Comparison of ENCODE assay signal across 8 mouse cellular contexts in the genomic region with DNA sequence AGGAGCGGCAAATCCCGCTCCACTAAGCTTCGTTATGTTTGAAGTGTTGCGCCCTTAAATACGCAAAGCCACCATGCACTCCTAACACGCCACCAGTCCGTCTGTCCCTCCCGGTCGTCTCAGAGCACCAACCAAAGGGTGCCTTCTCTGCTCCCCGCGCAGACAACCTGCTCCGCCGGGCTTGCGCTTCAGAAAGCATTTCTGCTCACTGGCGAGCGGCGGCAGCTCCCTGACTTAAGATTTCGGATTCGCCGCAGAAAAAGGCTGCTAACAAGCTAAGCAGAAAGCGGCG. TPM values are rescaled to one million over a fixed set of nuclear protein-coding genes. Genes with fewer than 3 reads are reported as not detected.
A peak's percentile ranks its signal among the peaks of the same experiment; 100 is the strongest.
DNase-seq lines count a peak whose midpoint lies in the region; ATAC-seq and TF ChIP-seq lines count a peak whose summit lies in the region.

No protein-coding gene starts in this region.

- H3K4me1 ChIP-seq in kidney, postnatal 0 days (replicated peaks; ENCODE audit: insufficient read depth, low read length) = peaks cover 16% of the 10 kb centered on the region
- H3K4me1 ChIP-seq in bone marrow, adult 2 months (ENCODE audit: control insufficient read depth, insufficient read depth, low read length) = peaks cover 4% of the 10 kb centered on the region; the same call in 1 of the 2 replicates
- H3K4me1 ChIP-seq in hindbrain, embryonic 11.5 days (replicated peaks; ENCODE audit: control insufficient read depth, insufficient read depth, low read length) = no peaks in the 10 kb centered on the region; the same call in 1 of the 2 replicates
- H3K4me1 ChIP-seq in midbrain, embryonic 14.5 days (ENCODE audit: control insufficient read depth, insufficient read depth, low read length) = peaks cover 13% of the 10 kb centered on the region

- under 1% methylated on average over 22 of the region's 22 CpGs for WGBS in kidney, postnatal 0 days
- under 1% methylated on average over 22 of the region's 22 CpGs for WGBS in bone marrow, adult 2 months
- under 1% methylated on average over 22 of the region's 22 CpGs for WGBS in hindbrain, embryonic 11.5 days
- WGBS in midbrain, embryonic 14.5 days = under 1% methylated on average over 22 of the region's 22 CpGs

- peak overlapping the region; percentile 92 for H3K4me3 ChIP-seq in kidney, postnatal 0 days (replicated peaks; ENCODE audit: low read depth, low read length)
- peak overlapping the region; percentile 88 for H3K4me3 ChIP-seq in bone marrow, adult 2 months (replicated peaks; ENCODE audit: control insufficient read depth, low read depth, low read length)
- peak overlapping the region; percentile 99 for H3K4me3 ChIP-seq in hindbrain, embryonic 11.5 days (ENCODE audit: low read depth, low read length)
- peak overlapping the region; percentile 95 for H3K4me3 ChIP-seq in midbrain, embryonic 14.5 days (replicated peaks; ENCODE audit: low read depth, low read length)

- no peaks in the 10 kb centered on the region for H3K27me3 ChIP-seq in kidney, postnatal 0 days (ENCODE audit: insufficient read depth, low read length)
- no peaks in the 10 kb centered on the region for H3K27me3 ChIP-seq in hindbrain, embryonic 11.5 days (ENCODE audit: control insufficient read depth, insufficient read depth, low read length)
- no peaks in the 10 kb centered on the region for H3K27me3 ChIP-seq in midbrain, embryonic 14.5 days (ENCODE audit: control insufficient read depth, insufficient read depth, low read length)

- TF ChIP-seq POLR2A in bone marrow, adult 2 months (IDR thresholded peaks at IDR 0.05; ENCODE audit: borderline replicate concordance, control insufficient read depth, low read depth, low read length) = no peak

- peak overlapping the region; percentile 75 for H3K4me2 ChIP-seq in kidney, postnatal 0 days (ENCODE audit: low read length)
- peak overlapping the region; percentile 79 for H3K4me2 ChIP-seq in hindbrain, embryonic 11.5 days (replicated peaks; ENCODE audit: low read depth, low read length)
- H3K4me2 ChIP-seq in midbrain, embryonic 14.5 days (ENCODE audit: low read length) = peak overlapping the region; percentile 85

- H3K36me3 ChIP-seq in kidney, postnatal 0 days (ENCODE audit: insufficient read depth, low read length) = peaks cover 19% of the 10 kb centered on the region
- 0 out of 2 replicates have a peak, but pooled peaks cover 4% of the 10 kb centered on the region for H3K36me3 ChIP-seq in hindbrain, embryonic 11.5 days (ENCODE audit: control insufficient read depth, insufficient read depth, low read length)
- H3K36me3 ChIP-seq in midbrain, embryonic 14.5 days (ENCODE audit: control insufficient read depth, insufficient read depth, low read length) = peaks cover 41% of the 10 kb centered on the region

- peak; percentile 46 for DNase-seq in kidney, postnatal 0 days (ENCODE audit: low spot score)
- DNase-seq in kidney, postnatal 10 days = no peak
- no peak for DNase-seq in hindbrain, embryonic 11.5 days (ENCODE audit: low spot score)
- no peak for DNase-seq in midbrain, embryonic 14.5 days
- DNase-seq in layer of hippocampus, adult 8-10 months (ENCODE audit: low spot score in 2 of 2) = no peak
- DNase-seq in right cerebral cortex, adult 18-20 months = no peak
- DNase-seq in cerebellum, postnatal 14 days = no peak

- H3K9me3 ChIP-seq in kidney, postnatal 0 days (replicated peaks; ENCODE audit: low read length) = no peaks in the 10 kb centered on the region
- no peaks in the 10 kb centered on the region for H3K9me3 ChIP-seq in hindbrain, embryonic 11.5 days (ENCODE audit: control insufficient read depth, low read length)
- no peaks in the 10 kb centered on the region for H3K9me3 ChIP-seq in midbrain, embryonic 14.5 days (ENCODE audit: control insufficient read depth, low read length)

- no peak for ATAC-seq in kidney, postnatal 0 days (replicated peaks; ENCODE audit: low FRiP score, low read depth)
- no peak; the same call in 1 of the 2 replicates for ATAC-seq in hindbrain, embryonic 11.5 days (ENCODE audit: low FRiP score)
- no peak for ATAC-seq in midbrain, embryonic 14.5 days (ENCODE audit: low FRiP score, low TSS enrichment)

- H3K27ac ChIP-seq in kidney, postnatal 0 days = peak overlapping the region; percentile 96
- H3K27ac ChIP-seq in bone marrow, adult 2 months (ENCODE audit: control insufficient read depth, insufficient read depth, low read depth, low read length, poor library complexity) = peak overlapping the region; percentile 82
- H3K27ac ChIP-seq in hindbrain, embryonic 11.5 days (ENCODE audit: low read depth, low read length) = peak overlapping the region; percentile 90
- peak overlapping the region; percentile 96 for H3K27ac ChIP-seq in midbrain, embryonic 14.5 days (replicated peaks; ENCODE audit: low read depth, low read length)

- no peak for TF ChIP-seq CTCF in kidney, postnatal 0 days (IDR thresholded peaks at IDR 0.05; ENCODE audit: low read depth)
- TF ChIP-seq CTCF in bone marrow, adult 2 months (IDR thresholded peaks at IDR 0.05; ENCODE audit: control insufficient read depth, insufficient read depth, low read length) = no peak

- peak overlapping the region; percentile 96 for H3K9ac ChIP-seq in kidney, postnatal 0 days (ENCODE audit: low read depth, low read length)
- peak overlapping the region; percentile 100 for H3K9ac ChIP-seq in hindbrain, embryonic 11.5 days (ENCODE audit: low read depth, low read length)
- H3K9ac ChIP-seq in midbrain, embryonic 14.5 days (replicated peaks; ENCODE audit: low read length) = peak overlapping the region; percentile 96

RNA-seq across cellular contexts. Expression of gene Rpl32, which starts 0.4 kb away (rescaled TPM):
- 2,857 and 3,220 TPM in 2 replicates for polyA plus RNA-seq in kidney, postnatal 0 days (2015; fragmentation: Nextera tagmentation; extraction: Ambion mirVana)
- polyA plus RNA-seq in bone marrow, adult 2 months (2011; ENCODE audit: insufficient read depth, insufficient read length, low replicate concordance, missing spikeins) = 1,266 and 1,894 TPM in 2 replicates
- 1,766 and 1,778 TPM in 2 replicates for polyA plus RNA-seq in hindbrain, embryonic 11.5 days (2014; fragmentation: Nextera tagmentation; extraction: Ambion mirVana)
- 1,221 and 1,292 TPM in 2 replicates for polyA plus RNA-seq in midbrain, embryonic 14.5 days (2014; fragmentation: Nextera tagmentation; extraction: Ambion mirVana)
- 100 to 1,000 TPM; 486 to 663 (median 564) TPM for total RNA-seq in layer of hippocampus, adult 8-10 months (2022)

RNA-seq across cellular contexts. Expression of gene Efcab12, which starts 30.1 kb away (rescaled TPM):
- 2.5 and 3.0 TPM in 2 replicates for polyA plus RNA-seq in kidney, postnatal 0 days (2015; fragmentation: Nextera tagmentation; extraction: Ambion mirVana)
- 0.38 TPM in 1 of 2 replicates, not detected in the other for polyA plus RNA-seq in bone marrow, adult 2 months (2011; ENCODE audit: insufficient read depth, insufficient read length, low replicate concordance, missing spikeins)
- 2.1 TPM in 2 replicates for polyA plus RNA-seq in hindbrain, embryonic 11.5 days (2014; fragmentation: Nextera tagmentation; extraction: Ambion mirVana)
- 2.5 and 3.2 TPM in 2 replicates for polyA plus RNA-seq in midbrain, embryonic 14.5 days (2014; fragmentation: Nextera tagmentation; extraction: Ambion mirVana)
- total RNA-seq in layer of hippocampus, adult 8-10 months (2022) = 1 to 10 TPM; 4.3 to 5.7 (median 5.4) TPM

RNA-seq across cellular contexts. Expression of gene Cand2, which starts 33.8 kb away (rescaled TPM):
- polyA plus RNA-seq in kidney, postnatal 0 days (2015; fragmentation: Nextera tagmentation; extraction: Ambion mirVana) = 10.4 and 12.1 TPM in 2 replicates
- polyA plus RNA-seq in bone marrow, adult 2 months (2011; ENCODE audit: insufficient read depth, insufficient read length, low replicate concordance, missing spikeins) = 0.23 and 1.3 TPM in 2 replicates
- 20.2 and 23.3 TPM in 2 replicates for polyA plus RNA-seq in hindbrain, embryonic 11.5 days (2014; fragmentation: Nextera tagmentation; extraction: Ambion mirVana)
- 9.0 and 12.6 TPM in 2 replicates for polyA plus RNA-seq in midbrain, embryonic 14.5 days (2014; fragmentation: Nextera tagmentation; extraction: Ambion mirVana)
- 1 to 10 TPM; 2.5 to 4.7 (median 3.4) TPM for total RNA-seq in layer of hippocampus, adult 8-10 months (2022)

RNA-seq across cellular contexts. Expression of gene Mbd4, which starts 45.0 kb away (rescaled TPM):
- polyA plus RNA-seq in kidney, postnatal 0 days (2015; fragmentation: Nextera tagmentation; extraction: Ambion mirVana) = 10.9 TPM in 2 replicates
- polyA plus RNA-seq in bone marrow, adult 2 months (2011; ENCODE audit: insufficient read depth, insufficient read length, low replicate concordance, missing spikeins) = 9.4 and 11.3 TPM in 2 replicates
- polyA plus RNA-seq in hindbrain, embryonic 11.5 days (2014; fragmentation: Nextera tagmentation; extraction: Ambion mirVana) = 22.2 and 24.5 TPM in 2 replicates
- 5.3 and 10.2 TPM in 2 replicates for polyA plus RNA-seq in midbrain, embryonic 14.5 days (2014; fragmentation: Nextera tagmentation; extraction: Ambion mirVana)
- total RNA-seq in layer of hippocampus, adult 8-10 months (2022) = 1 to 10 TPM; 5.7 to 7.3 (median 6.6) TPM

RNA-seq across cellular contexts. Expression of gene Ift122, which starts 45.1 kb away (rescaled TPM):
- 14.9 and 20.6 TPM in 2 replicates for polyA plus RNA-seq in kidney, postnatal 0 days (2015; fragmentation: Nextera tagmentation; extraction: Ambion mirVana)
- polyA plus RNA-seq in bone marrow, adult 2 months (2011; ENCODE audit: insufficient read depth, insufficient read length, low replicate concordance, missing spikeins) = 0.83 and 3.6 TPM in 2 replicates
- 22.5 and 26.8 TPM in 2 replicates for polyA plus RNA-seq in hindbrain, embryonic 11.5 days (2014; fragmentation: Nextera tagmentation; extraction: Ambion mirVana)
- 19.1 and 28.1 TPM in 2 replicates for polyA plus RNA-seq in midbrain, embryonic 14.5 days (2014; fragmentation: Nextera tagmentation; extraction: Ambion mirVana)
- 10 to 100 TPM; 26.3 to 37.8 (median 30.0) TPM for total RNA-seq in layer of hippocampus, adult 8-10 months (2022)
